Mouse (Mus musculus) heart, adult 2 months (tissue): ENCODE data around the gene Larp1b. TPM values are rescaled to one million over a fixed set of nuclear protein-coding genes. Genes with fewer than 3 reads are reported as not detected.
A peak's percentile ranks its signal among the peaks of the same experiment; 100 is the strongest.

Experiments used
- DNase-seq, 2 experiments: peaks; one replicate each; pipeline ENCODE4 v3.0.0; 2021
- H3K27ac ChIP-seq: fragments of 200-600 bp; 2 replicates; pipeline ENCODE4 v1.8.1; 2022
- H3K27me3 ChIP-seq: fragments of 200-500 bp; 2 replicates; pipeline ENCODE4 v1.6.1; 2012; ENCODE audit warnings: mild to moderate bottlenecking, low read length, inconsistent platforms, mixed read lengths; ENCODE audit not compliant: control insufficient read depth, insufficient read depth
- H3K36me3 ChIP-seq: fragments of 200-500 bp; 2 replicates; pipeline ENCODE4 v1.6.1; 2012; ENCODE audit warnings: low read length, inconsistent platforms; ENCODE audit not compliant: control insufficient read depth, insufficient read depth
- H3K4me1 ChIP-seq: fragments of 200-500 bp; 2 replicates; pipeline ENCODE4 v1.6.1; 2011; ENCODE audit warnings: low read length; ENCODE audit not compliant: control insufficient read depth, insufficient read depth
- H3K4me3 ChIP-seq: fragments of 200-600 bp; 2 replicates; pipeline ENCODE4 v1.8.1; 2022
- H3K79me2 ChIP-seq: fragments of 200-500 bp; replicated peaks from 2 replicates; pipeline ENCODE4 v1.6.1; 2012; ENCODE audit warnings: mild to moderate bottlenecking, inconsistent platforms, low read length, moderate library complexity, mixed read lengths; ENCODE audit not compliant: control insufficient read depth, insufficient read depth
- H3K9ac ChIP-seq: fragments of 200-500 bp; 2 replicates; pipeline ENCODE4 v1.6.1; 2012; ENCODE audit warnings: low read depth, mild to moderate bottlenecking, control low read depth, inconsistent platforms, low read length, mixed read lengths
- CTCF ChIP-seq: fragments of 200-600 bp; IDR thresholded peaks from 2 replicates; pipeline ENCODE4 v1.8.1; 2022; ENCODE audit warnings: antibody characterized with exemption, mild to moderate bottlenecking, moderate library complexity
- EP300 ChIP-seq: fragments of 200-500 bp; IDR thresholded peaks from 2 replicates; pipeline ENCODE4 v1.6.1; 2011; ENCODE audit warnings: low read depth, low read length, control low read depth; ENCODE audit not compliant: insufficient read depth
- POLR2A ChIP-seq: fragments of 200-500 bp; IDR thresholded peaks from 2 replicates; pipeline ENCODE4 v1.6.1; 2011; ENCODE audit warnings: mild to moderate bottlenecking, low read depth, low read length, control low read depth; ENCODE audit not compliant: insufficient read depth
- WGBS: fragments of 180-500 bp; shearing (Covaris S2); methylation state at CpG from one replicate; pipeline ENCODE4 v1.1.7; 2018; 5-methylcytosine and 5-hydroxymethylcytosine counted together
- intact Hi-C: fragments of 180-260 bp; cut with DNase I; formaldehyde crosslinking; loops from one replicate; pipeline ENCODE4 v1.15.1; 2025
- polyA plus RNA-seq: library from polyadenylated mRNA; depleted of rRNA; stranded (reverse); fragments of >200 nt; gene quantifications from 2 replicates; pipeline ENCODE4 v1.2.3, GENCODE M21; 2012
- total RNA-seq, 2 experiments: library from RNA; stranded (reverse); gene quantifications; 2 replicates each; pipeline ENCODE4 v1.2.3; 2021

Larp1b gene
- total and polyA plus RNA-seq, 3 experiments: 16.2 to 66.9 (median 62.6) TPM

GRCm38 (mm10) chr3:40949903-40950600 lies 424 bp downstream of the Larp1b start:
- Histone ChIP-seq H3K27me3 (no peaks in the 10 kb centered on the region), H3K4me3 (peak overlapping the region; percentile 65), H3K9ac (peak overlapping the region; percentile 83), H3K36me3 (no peaks in the 10 kb centered on the region), H3K79me2 (no peaks in the 10 kb centered on the region), H3K27ac (peak overlapping the region; percentile 85), H3K4me1 (peaks cover 1% of the 10 kb centered on the region)
- intact Hi-C loops: loop anchor here (1.0 to 5.0 kb wide), 5 partner anchors 56 to 203 kb away; partner anchors contain the start of genes Abhd18, Mfsd8 and Pgrmc2
- no peak for TF ChIP-seq CTCF
- TF ChIP-seq POLR2A: no peak
- peak in 1 of 2 experiments; percentile 77 for DNase-seq
- under 1% methylated on average over 110 of the region's 118 CpGs for WGBS

DNA sequence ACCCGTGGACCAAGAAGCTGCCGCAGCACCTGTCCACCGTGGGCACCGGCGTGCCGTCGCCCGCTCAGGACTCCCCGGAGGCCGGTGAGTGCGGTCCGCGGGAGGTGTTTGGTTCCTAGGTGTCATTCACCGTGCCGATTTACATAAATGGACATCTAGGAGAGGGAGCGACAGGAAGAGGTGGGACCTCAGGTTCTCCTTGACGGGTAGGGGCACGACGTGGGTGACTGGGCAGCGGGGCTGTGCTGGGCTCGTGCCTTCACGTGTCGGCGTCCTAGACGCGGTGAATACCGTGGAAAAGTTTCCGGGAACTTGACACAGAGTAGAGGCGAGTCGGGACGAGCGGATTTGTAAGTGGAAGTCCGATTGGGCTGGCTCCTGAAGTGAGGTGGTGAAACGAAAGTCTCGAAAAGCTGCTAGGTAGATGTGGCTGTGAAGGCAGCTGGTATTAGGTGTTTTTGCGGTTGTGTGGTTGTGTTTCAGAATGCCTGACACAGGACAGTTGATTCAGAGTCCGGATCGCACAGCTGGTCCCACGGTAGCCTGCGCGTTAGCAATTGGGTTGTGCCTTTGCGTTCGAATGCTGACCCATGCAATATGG lies 1.1 kb downstream of the Larp1b start:
- H3K27me3 ChIP-seq: no peaks in the 10 kb centered on the region
- WGBS: under 1% methylated on average over 43 of the region's 43 CpGs
- no peaks in the 10 kb centered on the region for H3K79me2 ChIP-seq
- DNase-seq: peak; percentile 78 to 80
- H3K4me3 ChIP-seq: peak overlapping the region; percentile 65
- H3K27ac ChIP-seq: peak overlapping the region; percentile 85
- intact Hi-C loops: loop anchor here (2.0 kb wide), 1 partner anchor 152 kb away; no protein-coding TSS in a partner anchor
- peak; percentile 72 for TF ChIP-seq POLR2A
- TF ChIP-seq EP300: no peak
- H3K9ac ChIP-seq: peak overlapping the region; percentile 83
- H3K4me1 ChIP-seq: peaks cover 1% of the 10 kb centered on the region
- no peaks in the 10 kb centered on the region for H3K36me3 ChIP-seq

DNA sequence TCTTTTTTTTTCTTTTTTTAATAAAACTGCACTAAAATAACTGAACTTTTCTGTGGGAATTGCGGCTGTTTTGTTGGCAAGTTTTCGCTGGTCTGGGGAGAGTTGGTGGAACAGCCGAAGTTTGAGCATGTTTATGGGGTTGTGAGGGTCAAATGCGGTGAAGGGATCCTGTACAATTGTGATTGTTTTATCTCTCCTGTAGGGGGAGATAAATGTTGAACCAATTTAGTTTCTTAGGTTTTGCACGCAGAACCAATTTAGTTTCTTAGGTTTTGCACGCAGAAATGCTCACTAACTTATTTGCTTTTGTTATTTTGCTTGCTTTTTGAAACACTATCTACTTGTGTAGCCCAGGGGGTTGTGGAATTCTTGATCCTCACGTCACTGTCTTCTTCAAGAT lies 1.7 kb downstream of the Larp1b start:
- H3K27ac ChIP-seq: peak overlapping the region; percentile 85
- TF ChIP-seq EP300 (no peak), CTCF (peak; percentile 70), POLR2A (no peak)

GRCm38 (mm10) chr3:40952606-40953005 lies 3.0 kb downstream of the Larp1b start:
- Histone ChIP-seq H3K9ac (no peak overlapping the region), H3K79me2 (no peaks in the 10 kb centered on the region), H3K36me3 (no peaks in the 10 kb centered on the region), H3K27ac (no peak overlapping the region), H3K4me3 (no peak overlapping the region), H3K4me1 (peaks cover 1% of the 10 kb centered on the region), H3K27me3 (no peaks in the 10 kb centered on the region)
- TF ChIP-seq EP300 (no peak), POLR2A (no peak), CTCF (no peak)
- intact Hi-C loops: no loop called here
- DNase-seq: no peak

More for the DNA sequence above, 1.7 kb downstream of the Larp1b start:
- Histone ChIP-seq H3K4me1 (peaks cover 1% of the 10 kb centered on the region), H3K4me3 (peak overlapping the region; percentile 65), H3K79me2 (no peaks in the 10 kb centered on the region), H3K36me3 (no peaks in the 10 kb centered on the region), H3K27me3 (no peaks in the 10 kb centered on the region), H3K9ac (peak overlapping the region; percentile 56; the same call in 1 of the 2 replicates)
- intact Hi-C loops: loop anchor here (2.0 kb wide), 1 partner anchor 153 kb away; no protein-coding TSS in a partner anchor
- DNase-seq: no peak
- WGBS: 6% methylated on average over 7 of the region's 7 CpGs

GRCm38 (mm10) chr3:40954792-40955191 lies 5.2 kb downstream of the Larp1b start:
- 65% methylated on average over 1 of the region's 1 CpGs for WGBS
- no peak overlapping the region for H3K9ac ChIP-seq

DNA sequence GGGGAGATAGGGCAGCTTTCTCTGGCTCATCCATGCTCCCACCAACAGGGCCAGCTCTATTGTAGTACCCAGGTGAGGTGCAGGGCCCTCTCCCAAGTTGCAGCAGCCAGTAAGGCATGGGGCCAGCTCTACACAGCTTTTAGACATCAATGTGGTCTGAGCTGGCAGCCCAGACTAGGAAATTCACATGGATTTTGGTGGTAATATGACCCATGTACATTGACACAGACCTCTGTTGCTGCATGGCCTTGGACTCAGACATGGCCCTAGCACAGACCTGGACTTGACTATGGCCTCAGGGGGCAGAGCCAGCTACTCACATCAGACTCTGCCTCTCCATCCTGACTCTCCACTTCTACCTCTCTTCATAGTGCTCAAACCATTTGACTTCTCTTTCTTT lies 9.2 kb downstream of the Larp1b start:
- no peak for DNase-seq
- TF ChIP-seq POLR2A (no peak), EP300 (no peak), CTCF (no peak)
- H3K79me2 ChIP-seq: peaks cover 2% of the 10 kb centered on the region; the same call in 1 of the 2 replicates
- H3K4me1 ChIP-seq: no peaks in the 10 kb centered on the region
- no peaks in the 10 kb centered on the region for H3K36me3 ChIP-seq
- H3K4me3 ChIP-seq: no peak overlapping the region
- no peak overlapping the region for H3K27ac ChIP-seq
- H3K9ac ChIP-seq: no peak overlapping the region
- intact Hi-C loops: no loop called here
- no peaks in the 10 kb centered on the region for H3K27me3 ChIP-seq

More at GRCm38 (mm10) chr3:40954792-40955191, 5.2 kb downstream of the Larp1b start:
- TF ChIP-seq EP300: no peak
- no peak for TF ChIP-seq POLR2A
- no peak for TF ChIP-seq CTCF
- no peak overlapping the region for H3K4me3 ChIP-seq
- H3K36me3 ChIP-seq: no peaks in the 10 kb centered on the region
- DNase-seq: no peak
- peaks cover 2% of the 10 kb centered on the region; the same call in 1 of the 2 replicates for H3K79me2 ChIP-seq
- no peaks in the 10 kb centered on the region for H3K27me3 ChIP-seq
- intact Hi-C loops: no loop called here
- peaks cover 1% of the 10 kb centered on the region for H3K4me1 ChIP-seq
- H3K27ac ChIP-seq: no peak overlapping the region
